Mouse (Mus musculus): Measurements from ENCODE around the gene Actr1b.
"Not testable (repeated sequence)": the region's sequence is repeated elsewhere in the genome, so short reads cannot be mapped to it uniquely, and the experiment has no call there.

The Actr1b gene

DNA sequence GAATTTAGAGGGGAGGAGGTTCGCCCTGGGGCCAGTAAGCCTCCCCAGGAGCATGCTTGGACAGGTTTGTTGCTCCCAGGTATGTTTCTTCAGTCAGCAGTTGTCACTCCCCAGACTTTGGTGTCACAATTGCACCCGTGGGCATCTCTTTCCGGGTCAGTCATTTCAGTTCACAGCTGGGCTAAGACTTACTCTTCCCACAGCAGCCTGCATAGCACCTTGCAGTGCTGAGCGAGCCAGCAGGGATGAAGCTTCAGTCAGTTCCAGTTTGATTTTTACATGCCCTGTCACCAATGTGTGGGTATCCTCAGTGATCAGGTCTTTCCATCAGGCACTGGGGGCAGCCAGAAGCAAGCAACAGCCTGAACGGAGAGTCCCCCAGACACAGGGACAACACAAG is 17.2 kb downstream of the Actr1b start:
- DNase-seq (ENCODE audit: low spot score) = no peak

DNA sequence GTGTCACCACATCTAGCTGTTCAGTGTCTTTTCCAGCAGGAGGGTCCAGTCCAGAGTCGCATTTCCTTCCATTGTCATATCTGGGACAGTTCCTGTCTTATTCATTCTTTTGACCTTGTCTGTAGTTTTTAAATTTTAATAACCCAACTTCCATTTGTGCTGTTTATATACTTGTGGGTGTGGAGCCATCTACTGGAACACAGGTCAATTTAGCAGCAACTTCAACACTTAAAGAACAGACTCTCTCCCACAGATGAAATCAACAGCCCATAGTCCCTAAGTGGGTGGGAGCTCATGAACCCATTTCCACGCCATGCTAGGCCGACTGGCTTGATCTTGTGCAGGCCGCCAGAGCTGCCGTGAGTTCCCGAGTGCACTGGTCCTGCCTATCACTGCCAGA is 17.8 kb downstream of the Actr1b start:
- DNase-seq (ENCODE audit: low spot score) = no peak

DNA sequence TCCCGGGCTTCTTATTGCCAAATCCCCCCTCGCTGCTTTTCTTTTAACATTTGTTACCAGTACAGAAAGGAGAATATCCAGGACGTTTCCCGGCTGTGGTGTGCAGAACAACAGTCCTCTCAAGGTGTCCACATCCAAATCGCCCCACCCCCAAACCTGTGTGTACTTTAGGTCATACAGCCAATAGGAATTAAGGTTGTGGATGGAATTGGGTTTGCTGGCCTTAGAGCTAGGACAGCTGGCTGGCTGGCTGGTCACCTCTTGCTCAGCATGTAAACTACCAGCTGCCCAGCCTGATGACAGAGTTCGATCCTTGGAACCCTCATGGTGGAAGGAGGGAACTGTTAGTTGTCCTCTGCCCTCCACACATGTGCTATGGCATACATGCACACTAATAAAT is 19.4 kb downstream of the Actr1b start:
- no peak for DNase-seq (ENCODE audit: low spot score)

DNA sequence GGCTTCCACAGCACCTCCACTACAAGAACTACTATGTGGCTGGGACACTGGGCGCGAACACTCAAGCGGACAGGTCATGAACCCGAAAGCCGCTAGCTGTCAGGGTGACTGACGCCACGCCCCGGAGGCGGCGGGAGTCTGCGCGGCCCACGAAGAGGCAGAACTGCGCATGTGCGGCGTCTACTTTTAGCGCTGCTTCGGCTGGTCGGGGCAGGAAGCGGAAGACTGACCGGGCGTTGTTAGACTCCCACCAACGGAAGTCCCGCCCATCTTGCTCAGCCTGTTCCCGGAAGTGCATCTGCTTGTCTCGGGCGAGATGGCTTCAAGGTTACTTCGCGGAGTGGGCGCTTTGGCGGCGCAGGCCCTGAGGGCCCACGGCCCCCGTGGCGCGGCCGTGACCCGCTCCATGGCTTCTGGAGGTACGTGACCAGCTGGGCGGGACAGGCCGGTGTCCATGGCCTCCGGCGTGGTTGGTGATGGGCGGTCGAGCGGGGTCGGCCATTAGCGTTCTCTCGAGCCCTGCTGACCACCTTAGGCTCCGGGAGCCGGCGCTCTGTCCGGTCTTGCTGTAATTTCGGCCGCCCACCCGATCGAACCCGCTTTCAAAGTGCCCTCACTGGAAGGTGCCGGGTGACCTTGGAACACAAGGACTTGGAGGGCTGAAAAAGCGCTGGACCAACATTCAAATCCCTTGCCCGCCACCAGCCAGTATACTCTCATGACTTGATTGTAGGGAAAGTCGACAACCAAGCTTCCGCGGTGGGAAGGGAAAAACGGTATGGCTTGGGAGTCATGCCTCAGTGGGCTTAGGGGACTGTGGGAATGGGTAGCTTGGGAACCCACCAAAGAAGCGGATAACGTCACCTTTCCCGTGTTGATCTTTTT is 22.7 kb downstream of the Actr1b start, which contains the start of gene Cox5b:
TSS of gene Cox5b (plus strand) at position 179 of the 885 bp plus-strand sequence.
- peak; percentile 97 for DNase-seq (ENCODE audit: low spot score)

DNA sequence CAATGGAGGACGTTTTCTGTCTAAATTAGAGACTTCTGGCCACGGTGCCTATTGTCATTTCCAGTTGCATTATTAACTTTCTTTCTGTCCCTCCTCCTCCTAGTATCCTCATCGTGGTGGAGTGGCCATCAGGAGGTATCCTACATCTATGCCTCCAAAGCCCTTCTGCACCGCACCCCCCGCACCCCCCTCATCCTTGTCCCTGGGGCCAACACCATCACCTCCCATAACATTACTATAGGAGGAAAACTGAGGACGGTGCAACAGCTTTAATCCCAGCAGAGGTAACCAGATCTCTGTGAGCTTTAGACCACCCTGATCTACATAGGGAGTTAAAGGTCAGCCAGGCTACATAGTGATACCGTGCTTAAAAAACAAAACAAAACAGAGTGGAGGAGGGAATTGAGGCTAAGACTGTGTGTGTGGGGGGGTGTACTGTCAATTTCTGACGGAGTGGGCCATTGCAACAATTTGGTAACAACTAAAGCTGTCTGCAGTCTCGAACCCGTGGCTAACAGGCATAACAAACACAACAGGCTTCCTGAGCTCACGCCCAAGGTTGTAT is 23.5 kb downstream of the Actr1b start:
- DNase-seq (ENCODE audit: low spot score) = no peak

DNA sequence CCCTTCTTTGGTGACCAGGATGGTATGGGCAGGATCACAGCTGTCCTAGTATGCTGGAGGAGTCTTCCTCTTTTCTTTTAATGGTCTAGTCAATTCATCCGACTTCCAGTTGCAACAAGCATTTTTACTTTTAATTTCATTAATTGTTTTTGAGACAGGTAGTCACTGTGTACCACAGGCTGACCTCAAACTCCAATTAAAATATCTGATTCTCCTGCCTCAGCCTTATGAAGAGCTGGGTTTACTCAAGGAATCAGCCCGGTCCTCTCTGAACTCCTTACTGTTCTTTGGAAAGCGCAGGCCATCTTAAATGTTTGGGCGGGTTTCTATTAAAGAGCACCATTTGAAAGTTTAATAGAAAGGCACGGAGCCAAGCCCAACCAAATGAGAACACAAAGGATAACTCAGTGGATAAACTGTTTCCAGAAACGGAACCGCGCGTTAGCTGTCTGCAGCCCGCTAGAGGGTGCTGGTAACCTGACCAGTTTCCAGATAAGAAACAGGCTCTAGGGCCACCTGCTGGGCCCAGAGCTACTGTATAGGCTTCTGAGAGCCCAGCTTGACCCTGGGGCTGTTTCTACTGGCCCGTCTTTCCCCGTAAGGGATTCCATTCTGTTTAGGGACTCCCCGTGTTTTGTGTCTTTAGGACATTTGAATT is 30.3 kb downstream of the Actr1b start:
- peak; percentile 48 for DNase-seq (ENCODE audit: low spot score)

DNA sequence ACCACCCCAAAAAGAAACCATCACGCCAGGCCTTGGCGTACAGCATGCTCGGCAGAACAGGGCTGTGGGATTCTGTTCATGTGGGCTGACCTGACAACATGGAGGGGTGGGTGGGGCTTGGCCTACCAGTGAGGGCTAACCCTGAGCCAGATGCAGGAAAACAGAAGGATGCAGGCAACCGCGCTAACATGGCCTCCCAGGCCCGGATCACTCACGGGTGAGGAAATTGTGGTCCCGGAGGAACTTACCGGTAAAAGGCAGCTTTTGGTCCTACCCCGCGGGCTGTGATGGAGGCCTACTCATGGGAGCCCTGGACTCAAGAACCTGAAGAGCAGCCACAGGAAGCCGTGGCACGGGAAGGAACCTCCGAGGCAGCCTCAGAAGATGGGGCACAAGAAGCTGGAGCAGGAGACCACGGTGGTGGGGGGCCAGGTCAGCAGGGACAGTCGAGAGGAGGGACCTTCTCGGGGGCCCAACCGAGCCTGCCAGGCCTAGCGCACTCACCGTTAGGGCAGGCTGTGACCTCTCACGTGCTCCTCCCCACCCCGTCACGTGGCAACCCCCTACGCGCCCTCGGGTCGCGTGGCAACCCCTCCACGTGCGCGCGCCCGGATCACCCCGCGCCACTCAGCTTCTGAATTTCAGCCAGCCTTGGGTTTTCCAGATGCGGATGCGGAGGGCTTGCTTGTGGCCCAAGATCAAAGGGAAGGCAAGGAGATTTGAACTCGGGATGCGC is 31.4 kb downstream of the Actr1b start, which contains the start of gene Fam178b:
TSS of gene Fam178b (minus strand) at position 564 of the 736 bp plus-strand sequence.
- no peak for DNase-seq (ENCODE audit: low spot score)

DNA sequence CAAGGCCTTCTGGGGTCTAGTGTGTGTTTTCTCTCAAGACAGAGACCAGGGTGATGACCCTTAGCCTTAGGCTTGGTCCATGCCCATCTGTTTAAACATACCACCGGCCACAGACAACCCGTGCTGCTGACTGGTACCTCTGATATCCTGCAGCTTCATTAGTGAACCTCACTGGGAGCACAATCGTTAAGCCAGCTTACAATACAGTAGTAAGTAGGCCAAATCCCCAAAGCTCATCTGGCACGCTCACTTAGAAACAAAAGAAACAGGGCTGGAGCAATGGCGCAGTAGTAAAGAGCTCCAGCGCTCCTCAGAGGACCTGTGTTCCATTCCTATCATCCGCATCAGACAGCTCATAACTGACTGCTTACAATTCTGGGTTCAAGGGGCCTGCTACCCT is 33.3 kb downstream of the Actr1b start:
- DNase-seq (ENCODE audit: low spot score) = no peak

DNA sequence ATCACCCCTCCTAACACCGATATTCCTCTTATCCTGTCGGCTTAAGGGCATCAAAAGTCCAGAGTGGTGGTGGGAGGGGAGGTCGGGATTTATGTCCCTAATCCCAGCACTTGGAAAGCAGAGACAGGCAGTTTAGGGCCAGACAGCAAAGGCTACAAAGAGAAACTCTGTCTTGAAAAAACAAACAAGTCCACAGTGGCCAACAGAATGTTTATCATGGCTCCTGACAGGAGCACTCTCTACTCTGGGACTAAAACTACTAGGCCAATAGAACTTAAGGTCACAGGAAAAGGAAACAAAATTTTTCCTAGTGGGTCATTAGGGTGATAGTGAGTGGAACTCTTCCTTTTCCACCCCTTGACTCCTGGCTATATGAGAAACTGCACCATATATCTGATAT is 39.3 kb downstream of the Actr1b start:
- DNase-seq (ENCODE audit: low spot score) = no peak

DNA sequence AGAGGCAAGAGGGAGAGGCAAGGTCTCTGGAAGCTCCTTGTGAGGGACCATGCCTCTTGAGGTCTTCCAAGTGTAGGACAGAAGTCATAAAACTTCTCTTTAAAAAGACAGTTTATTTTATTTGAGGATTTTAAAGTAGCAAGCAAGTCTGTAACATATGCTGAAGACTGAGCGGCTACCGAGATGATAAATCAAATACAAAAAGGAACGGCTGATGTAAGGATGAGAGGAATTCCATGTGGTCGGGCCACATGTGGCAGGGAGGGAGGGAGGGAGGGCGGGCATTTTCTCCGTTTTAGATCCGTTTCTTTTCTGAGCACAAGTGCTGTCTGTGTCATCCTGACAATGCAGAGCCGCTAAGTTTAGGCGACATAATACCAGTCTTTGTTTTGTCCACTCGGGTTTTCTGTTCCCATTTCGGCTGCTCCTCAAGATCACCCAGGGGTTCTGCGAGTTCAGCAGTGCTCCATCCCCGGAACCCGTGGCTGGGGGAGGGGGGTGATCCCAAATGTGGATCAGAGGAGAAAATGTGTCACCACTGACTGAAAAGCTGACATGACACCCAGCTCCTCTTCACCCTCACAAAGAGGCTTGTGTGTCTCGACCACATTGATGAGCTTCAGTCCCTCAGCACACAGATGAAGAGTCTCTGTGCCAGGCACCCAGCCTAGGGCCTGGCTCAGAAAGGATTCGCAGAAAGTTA is 41.4 kb downstream of the Actr1b start:
- DNase-seq (ENCODE audit: low spot score) = no peak

DNA sequence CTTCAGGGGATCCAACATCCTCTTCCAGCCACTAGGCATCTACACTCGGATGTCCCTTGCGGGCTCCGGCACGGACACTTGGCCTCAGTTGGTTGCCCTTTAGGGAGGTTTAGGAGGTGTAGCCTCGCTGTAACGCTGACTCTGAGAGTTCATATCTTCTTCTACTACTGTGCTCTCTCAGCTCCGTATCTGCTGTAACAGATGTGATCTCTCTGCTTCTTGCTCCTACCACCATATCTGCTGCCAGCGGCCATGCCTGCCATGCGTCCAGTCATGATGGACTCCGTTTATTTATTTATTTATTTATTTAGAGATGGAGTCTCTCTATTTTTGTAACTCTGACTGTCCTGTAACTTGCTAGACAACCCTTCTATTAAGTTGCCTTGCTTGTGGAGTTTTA is 43.0 kb downstream of the Actr1b start:
- DNase-seq (ENCODE audit: low spot score) = no peak

DNA sequence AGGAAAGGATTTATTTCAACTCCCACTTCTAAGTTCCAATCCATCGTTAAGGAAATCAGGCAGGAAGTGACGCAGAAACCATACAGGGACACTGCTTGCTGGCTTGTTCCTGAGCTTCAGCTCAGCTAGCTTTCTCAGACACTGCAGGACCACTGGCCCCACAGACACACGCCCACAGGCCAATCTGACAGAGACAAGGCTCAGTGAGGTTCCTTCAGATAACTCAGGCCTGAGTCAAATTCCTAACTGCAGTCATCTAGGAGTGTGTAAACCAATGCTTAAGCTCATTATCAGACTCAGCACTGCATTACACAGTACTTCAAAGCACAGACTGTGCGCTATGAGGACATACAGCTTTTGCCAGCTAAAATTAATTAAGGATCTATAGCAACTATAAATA is 44.0 kb downstream of the Actr1b start:
- DNase-seq (ENCODE audit: low spot score) = no peak

DNA sequence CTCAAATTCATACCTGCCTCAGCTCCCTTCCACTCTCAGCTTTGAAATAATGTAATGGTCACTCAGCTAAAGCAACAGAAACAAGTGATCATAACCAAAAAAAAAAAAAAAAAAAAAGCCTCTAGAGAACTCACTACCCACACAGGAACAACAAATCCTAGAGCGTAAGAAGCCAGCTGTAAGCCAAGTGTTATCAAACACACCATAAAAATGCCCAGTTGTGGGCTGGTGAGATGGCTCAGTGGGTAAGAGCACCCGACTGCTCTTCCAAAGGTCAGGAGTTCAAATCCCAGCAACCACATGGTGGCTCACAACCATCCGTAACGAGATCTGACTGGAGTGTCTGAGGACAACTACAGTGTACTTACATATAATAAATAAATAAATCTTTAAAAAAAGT is 46.2 kb downstream of the Actr1b start:
- DNase-seq (ENCODE audit: low spot score) = not testable (repeated sequence)

DNA sequence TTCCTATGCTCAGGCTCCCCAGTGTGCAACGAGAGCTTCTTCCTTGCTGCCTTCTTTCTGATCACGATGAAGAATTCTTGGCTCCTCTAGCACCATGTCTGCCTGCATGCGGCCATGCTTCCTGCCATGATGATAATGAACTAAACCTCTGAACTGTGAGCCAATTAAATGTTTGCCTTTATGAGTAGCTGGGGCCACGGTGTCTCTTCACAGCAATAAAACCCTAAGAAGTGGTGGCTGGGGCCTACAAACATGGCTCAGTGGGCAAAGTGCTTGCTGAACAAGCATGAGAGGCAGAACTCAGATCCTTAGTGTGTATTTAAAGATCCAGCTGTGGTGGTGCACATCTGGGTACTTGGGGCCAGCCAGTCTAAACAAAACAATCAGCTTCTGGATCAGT is 48.3 kb downstream of the Actr1b start:
- DNase-seq (ENCODE audit: low spot score) = no peak

DNA sequence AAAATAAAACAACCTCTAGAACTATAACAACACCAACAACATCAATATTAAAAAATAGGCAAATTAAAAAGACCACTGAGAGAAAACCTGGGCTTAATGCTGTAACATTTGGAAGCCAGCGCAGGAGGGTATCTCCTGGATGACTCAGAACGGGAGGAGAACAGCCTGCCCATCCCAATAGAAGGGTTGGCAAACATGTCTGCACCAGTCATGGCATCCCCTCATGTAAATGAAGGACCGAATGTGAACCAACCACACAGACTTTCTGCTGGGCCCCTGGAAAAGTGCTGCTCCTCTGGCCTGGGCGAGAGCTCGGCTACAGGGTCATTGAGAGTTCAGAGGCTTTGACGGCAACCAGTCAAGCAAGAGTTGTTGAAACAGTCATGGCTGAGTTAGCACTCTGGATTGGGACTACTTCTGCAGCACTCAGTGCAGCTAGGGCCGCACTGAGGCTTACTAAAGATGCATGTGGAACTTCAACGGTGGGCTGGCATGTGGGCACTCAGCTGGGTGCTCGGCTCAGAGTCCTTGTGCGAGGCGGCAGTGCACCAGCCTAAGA is 49.0 kb downstream of the Actr1b start:
- no peak for DNase-seq (ENCODE audit: low spot score)

DNA sequence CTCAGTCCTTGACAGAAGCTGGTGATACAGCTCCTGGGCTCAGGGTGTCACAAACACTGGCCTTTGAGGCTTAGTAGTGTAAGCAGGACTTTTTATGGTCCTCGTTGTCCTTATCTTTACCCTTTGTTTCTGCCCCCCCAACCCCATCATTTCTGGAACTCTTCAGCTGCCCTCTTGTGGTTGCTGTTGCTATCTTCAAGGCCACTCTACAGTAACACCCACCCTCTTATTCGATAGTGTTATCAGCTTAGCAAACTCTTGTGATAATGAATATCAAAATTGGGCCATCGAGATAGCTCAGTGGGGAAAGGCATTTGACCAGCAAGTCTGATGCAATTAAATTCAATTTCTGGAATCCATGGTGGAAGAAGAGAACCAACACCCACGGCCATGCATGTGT is 49.8 kb downstream of the Actr1b start:
- DNase-seq (ENCODE audit: low spot score) = no peak

DNA sequence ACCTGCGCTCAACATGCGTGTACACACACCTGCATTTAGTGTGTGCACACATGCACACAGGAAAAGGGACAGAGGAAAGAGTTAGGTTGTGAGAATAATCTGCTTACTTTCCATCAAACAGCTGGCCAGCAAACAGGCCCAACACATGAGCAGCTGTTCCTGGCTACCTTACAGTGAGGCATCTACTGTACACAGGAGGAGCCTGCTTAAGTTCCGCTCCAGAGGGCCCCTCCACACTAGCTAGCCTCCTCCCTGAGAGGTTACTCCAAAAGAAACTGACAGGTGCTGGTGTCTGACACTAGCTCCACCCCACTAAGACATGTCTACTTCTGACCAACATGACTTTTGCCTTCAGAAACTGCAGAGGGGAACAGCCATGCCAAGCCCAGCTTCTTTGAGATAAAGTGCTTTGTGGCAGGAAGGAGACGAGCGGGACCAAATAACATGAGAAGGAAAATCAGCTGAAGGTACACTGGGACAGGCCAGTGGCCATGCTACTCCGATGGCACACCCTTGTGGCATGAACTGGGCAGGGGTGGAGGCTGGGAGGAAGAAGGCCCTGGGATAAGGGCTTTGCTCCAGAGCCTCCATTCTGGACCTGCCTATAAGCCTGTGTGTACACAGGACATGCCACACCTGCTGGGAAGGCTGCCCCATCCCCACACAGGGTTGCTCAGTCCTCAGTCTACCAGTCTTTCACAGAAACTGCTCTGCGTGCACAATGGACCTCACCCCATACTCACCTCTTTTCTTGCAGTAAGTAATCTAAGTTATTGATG is 55.4 kb downstream of the Actr1b start:
- DNase-seq (ENCODE audit: low spot score) = no peak

DNA sequence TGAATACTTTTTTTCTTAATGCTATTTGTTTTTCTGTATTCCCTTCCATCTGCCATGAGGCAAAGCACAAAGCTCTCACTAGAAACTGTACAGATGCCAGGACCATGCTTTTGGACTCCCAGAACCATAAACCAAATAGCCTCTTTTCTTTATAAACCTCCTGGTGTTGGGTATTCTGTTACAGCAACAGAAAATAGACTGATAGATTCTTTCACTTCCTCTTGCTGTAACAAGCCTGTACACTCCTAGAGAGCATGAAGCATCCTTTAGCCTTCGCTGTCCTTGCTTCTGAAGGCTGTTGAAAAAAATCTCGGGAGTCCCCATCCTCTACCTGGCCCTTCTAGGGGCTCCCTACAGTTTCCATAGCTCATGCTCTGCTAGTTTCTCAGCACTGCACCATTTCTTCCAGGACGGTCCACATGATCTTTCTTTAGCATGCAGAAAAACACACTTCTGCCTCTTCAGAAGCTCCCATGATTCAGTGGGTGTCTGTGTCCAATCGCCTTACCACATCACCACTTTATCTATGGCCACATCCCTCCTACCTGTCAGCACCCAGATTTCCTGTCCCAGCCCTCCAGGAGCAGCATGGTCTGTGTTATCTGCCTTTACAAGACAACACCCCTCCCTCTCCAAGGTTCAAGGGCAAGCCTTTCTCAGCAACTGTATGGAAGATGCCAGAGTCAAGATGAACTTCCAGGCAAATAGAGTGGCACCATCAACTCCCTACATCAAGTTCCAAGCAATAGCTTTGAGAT is 56.4 kb downstream of the Actr1b start:
- no peak for DNase-seq (ENCODE audit: low spot score)

DNA sequence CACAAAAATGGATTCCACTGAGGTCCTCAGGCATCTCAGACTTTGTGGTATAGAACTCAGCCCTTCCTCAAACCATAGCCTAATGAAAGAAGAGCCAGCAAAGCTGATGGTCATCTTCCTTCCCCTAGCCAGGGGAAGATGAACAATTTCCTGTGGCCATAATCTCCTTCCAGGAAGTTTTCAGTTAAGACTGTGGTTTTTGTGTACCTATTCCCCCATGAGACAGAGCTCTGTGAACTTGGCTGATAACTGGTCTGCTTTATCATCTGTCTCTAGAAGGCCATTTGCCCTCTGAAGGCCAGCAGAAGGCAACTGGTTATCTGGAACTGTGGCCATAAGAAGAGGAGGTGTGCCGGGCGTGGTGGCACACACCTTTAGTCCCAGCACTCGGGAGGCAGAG is 58.0 kb downstream of the Actr1b start:
- no peak for DNase-seq (ENCODE audit: low spot score)

DNA sequence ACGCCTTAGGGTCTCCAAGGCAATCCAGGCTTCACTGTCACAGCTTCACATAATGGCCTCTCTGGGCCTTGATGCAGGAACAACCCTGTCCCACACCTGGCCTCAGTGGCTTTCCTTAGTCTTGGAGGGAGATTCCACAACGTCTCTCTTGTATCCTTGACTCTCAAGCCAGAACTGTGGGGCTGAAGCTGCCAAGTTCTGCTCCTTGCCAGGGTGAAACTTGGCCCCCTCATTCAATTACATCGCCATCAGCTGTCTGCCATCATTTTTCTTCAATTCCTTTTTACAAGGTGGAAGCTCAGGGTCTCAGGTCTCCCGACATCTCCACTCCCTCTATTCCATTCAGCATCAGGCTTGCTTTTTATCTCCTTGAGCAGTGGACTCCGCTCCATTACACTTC is 59.2 kb downstream of the Actr1b start:
- DNase-seq (ENCODE audit: low spot score) = no peak
